Mouse (Mus musculus): ENCODE results near the gene Tbc1d1.
A peak's percentile ranks its signal among the peaks of the same experiment; 100 is the strongest.

- TF ChIP-seq CTCF (IDR thresholded peaks at IDR 0.05; ENCODE audit: low read depth, low read length) (peak; percentile 10; the same call in 1 of the 2 replicates), POLR2A (IDR thresholded peaks at IDR 0.05; ENCODE audit: borderline replicate concordance, low read depth, low read length) (no peak)
These were observed 224.7 kb downstream of the Tbc1d1 start for GRCm38 (mm10) chr5:64380698-64381375.
